Mouse (Mus musculus): Measurements from ENCODE around the gene Kcnb1. TPM values are rescaled to one million over a fixed set of nuclear protein-coding genes. Genes with fewer than 3 reads are reported as not detected.

Gene Kcnb1
- polyA plus RNA-seq, 1 experiment from 2014 or later: 1.1 TPM

DNA sequence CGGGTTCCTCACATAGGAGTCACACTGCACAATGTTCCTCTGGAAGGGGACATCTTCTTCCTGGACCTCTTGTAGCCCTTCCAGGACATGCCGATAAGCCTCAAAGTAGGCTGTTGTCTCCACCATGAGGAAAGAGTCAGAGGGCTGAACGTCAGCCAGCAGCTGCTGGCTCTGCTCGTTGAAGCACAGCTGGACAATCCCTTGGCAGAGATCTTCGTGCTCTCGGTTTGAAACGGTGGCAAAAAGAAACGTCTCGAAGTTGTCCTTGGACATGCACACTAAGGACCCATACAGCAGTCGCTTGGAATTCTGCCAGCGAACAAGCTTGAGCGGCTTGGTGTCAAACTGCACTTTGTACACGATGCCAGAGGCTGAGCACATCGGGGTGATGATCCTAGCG, 134.6 kb downstream of the Kcnb1 start:
- Histone ChIP-seq H3K9me3 (no peaks in the 10 kb centered on the region), H3K27ac (no peak overlapping the region), H3K4me3 (no peak overlapping the region), H3K27me3 (no peaks in the 10 kb centered on the region), H3K4me2 (no peak overlapping the region), H3K9ac (no peak overlapping the region), H3K4me1 (peaks cover 16% of the 10 kb centered on the region), H3K36me3 (peaks cover 65% of the 10 kb centered on the region)
- no peak for ATAC-seq (ENCODE audit: insufficient number of reproducible peaks, insufficient read depth, low FRiP score, low TSS enrichment, low read depth)
- WGBS: 92% methylated on average over 15 of the region's 15 CpGs

DNA sequence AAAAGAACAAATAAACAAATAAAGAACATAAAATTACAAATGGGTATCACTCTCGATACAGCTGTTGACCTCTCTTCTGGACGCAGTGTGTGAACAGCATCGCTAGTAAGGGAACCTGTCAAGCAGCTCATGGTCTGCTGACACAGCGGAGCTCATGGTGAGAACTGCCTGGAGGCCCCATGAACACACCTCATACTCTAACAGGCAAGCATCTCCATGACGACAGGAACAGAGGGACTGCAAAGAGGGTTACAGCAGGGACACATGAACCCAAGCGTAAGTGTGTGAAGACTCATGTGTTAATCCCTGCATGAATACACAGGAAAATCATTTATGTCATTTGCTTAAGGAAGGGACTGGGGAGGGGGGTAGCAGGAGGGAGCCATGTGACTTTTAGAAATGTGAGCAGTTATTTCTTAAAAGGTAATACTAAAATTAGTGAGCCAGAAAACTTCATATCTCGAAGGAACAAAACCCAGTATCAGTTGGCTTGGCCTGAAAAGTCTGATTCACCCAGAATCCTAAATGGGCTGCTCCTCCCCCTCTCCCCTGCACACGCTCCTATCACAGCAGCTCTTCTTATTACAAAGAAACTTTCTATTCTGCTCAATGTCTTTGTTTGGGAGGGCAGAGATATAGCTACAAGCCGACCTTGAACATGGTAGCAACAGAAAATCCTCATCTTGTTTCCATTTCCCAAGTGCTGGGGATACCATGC, 136.7 kb downstream of the Kcnb1 start:
- Histone ChIP-seq H3K9ac (0 out of 2 replicates have a peak overlapping the region, but pooled peaks have one; percentile 36), H3K27me3 (no peaks in the 10 kb centered on the region), H3K4me3 (no peak overlapping the region), H3K4me2 (no peak overlapping the region), H3K27ac (peak overlapping the region; percentile 11; the same call in 1 of the 2 replicates), H3K9me3 (no peaks in the 10 kb centered on the region), H3K36me3 (peaks cover 77% of the 10 kb centered on the region), H3K4me1 (peaks cover 8% of the 10 kb centered on the region; the same call in 1 of the 2 replicates)
- 70% methylated on average over 9 of the region's 9 CpGs for WGBS
- ATAC-seq (ENCODE audit: insufficient number of reproducible peaks, insufficient read depth, low FRiP score, low TSS enrichment, low read depth): no peak

DNA sequence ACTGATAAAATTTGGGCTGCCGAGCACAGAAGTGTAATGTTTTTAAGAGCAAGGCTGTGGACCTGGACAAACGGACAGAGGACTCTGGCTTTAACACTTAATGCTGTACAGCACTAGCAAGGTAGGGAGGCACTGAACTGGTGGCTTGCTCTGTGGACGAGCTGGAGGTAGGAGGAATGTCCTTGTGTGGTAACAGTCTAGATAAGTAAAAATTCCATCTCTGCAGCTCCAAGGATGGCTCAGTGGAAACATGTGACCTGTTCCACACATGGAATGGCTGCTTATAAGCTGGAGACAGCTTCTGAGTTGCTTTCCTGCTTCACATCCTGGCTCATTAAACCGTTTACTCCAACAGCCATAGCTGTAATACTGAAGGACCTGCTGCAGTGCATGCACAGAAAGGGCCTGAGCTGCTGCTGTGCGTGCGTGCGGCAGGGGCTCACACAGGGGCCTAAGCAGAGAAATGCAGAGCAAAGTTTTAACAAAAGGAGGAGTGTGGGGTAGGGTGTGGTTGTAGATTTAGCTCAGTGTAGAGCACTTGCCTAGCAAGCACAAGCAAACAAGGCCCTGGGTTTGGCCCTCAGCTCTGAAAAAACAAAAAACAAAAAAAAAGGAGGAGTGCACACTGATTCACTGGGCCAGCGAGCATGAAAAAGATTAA, 141.1 kb downstream of the Kcnb1 start:
- no peak overlapping the region for H3K9ac ChIP-seq

DNA sequence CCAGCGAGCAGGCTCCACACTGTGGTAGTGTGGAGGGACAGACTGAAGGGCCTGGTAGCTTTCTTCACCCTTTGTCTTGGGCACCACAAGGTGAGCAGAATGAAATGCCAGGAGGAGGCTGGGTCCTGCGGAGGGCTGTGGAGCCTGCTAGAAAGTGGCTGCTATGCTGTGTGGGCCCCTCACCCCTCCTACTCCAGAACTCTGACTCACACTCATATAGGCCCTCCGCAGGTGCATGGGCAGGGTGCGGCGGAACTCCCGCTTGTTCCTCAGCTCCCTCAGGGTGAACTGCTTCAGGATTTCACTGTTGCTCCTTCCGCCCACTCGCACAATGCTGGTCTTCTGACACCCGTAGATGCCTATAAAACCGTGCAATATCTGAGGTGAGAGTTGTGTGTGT, 141.7 kb downstream of the Kcnb1 start:
- ATAC-seq (ENCODE audit: insufficient number of reproducible peaks, insufficient read depth, low FRiP score, low TSS enrichment, low read depth): no peak
- Histone ChIP-seq H3K4me2 (no peak overlapping the region), H3K27ac (no peak overlapping the region), H3K4me1 (peaks cover 2% of the 10 kb centered on the region; the same call in 1 of the 2 replicates), H3K4me3 (no peak overlapping the region), H3K9me3 (no peaks in the 10 kb centered on the region), H3K27me3 (no peaks in the 10 kb centered on the region), H3K9ac (no peak overlapping the region), H3K36me3 (peaks cover 83% of the 10 kb centered on the region)
- WGBS: 92% methylated on average over 10 of the region's 10 CpGs

More for the DNA sequence above, 141.1 kb downstream of the Kcnb1 start:
- H3K36me3 ChIP-seq: peaks cover 81% of the 10 kb centered on the region
- H3K4me1 ChIP-seq: peaks cover 8% of the 10 kb centered on the region; the same call in 1 of the 2 replicates
- WGBS: 84% methylated on average over 8 of the region's 8 CpGs
- no peaks in the 10 kb centered on the region for H3K27me3 ChIP-seq
- H3K27ac ChIP-seq: no peak overlapping the region
- H3K4me2 ChIP-seq: no peak overlapping the region
- ATAC-seq (ENCODE audit: insufficient number of reproducible peaks, insufficient read depth, low FRiP score, low TSS enrichment, low read depth): no peak
- H3K9me3 ChIP-seq: no peaks in the 10 kb centered on the region
- no peak overlapping the region for H3K4me3 ChIP-seq

Other genes starting within 250 kb of the Kcnb1 start
- 104 and 105 TPM in 2 replicates for gene Stau1, start 193.9 kb downstream of the Kcnb1 start, polyA plus RNA-seq (2015; fragmentation: Nextera tagmentation; extraction: Ambion mirVana)
- gene Ddx27, start 175.0 kb downstream of the Kcnb1 start, polyA plus RNA-seq (2015; fragmentation: Nextera tagmentation; extraction: Ambion mirVana): 52.5 and 54.2 TPM in 2 replicates
- 5.5 and 7.7 TPM in 2 replicates for gene Znfx1, start 127.1 kb downstream of the Kcnb1 start, polyA plus RNA-seq (2015; fragmentation: Nextera tagmentation; extraction: Ambion mirVana)
- gene Ptgis, start 50.4 kb upstream of the Kcnb1 start, polyA plus RNA-seq (2015; fragmentation: Nextera tagmentation; extraction: Ambion mirVana): 9.0 and 9.2 TPM in 2 replicates
- 7.6 and 8.9 TPM in 2 replicates for gene B4galt5, start 159.0 kb upstream of the Kcnb1 start, polyA plus RNA-seq (2015; fragmentation: Nextera tagmentation; extraction: Ambion mirVana)
- 21.7 and 22.5 TPM in 2 replicates for gene Slc9a8, start 231.6 kb upstream of the Kcnb1 start, polyA plus RNA-seq (2015; fragmentation: Nextera tagmentation; extraction: Ambion mirVana)